Mouse (Mus musculus): ENCODE measurements around the gene Slc22a14. TPM values are rescaled to one million over a fixed set of nuclear protein-coding genes. Genes with fewer than 3 reads are reported as not detected.

Gene Slc22a14
- polyA plus RNA-seq, 1 experiment from 2014 or later: not detected

- Histone ChIP-seq H3K9ac (replicated peaks; ENCODE audit: low read depth) (peak overlapping the region; percentile 80), H3K4me2 (replicated peaks; ENCODE audit: low read depth, low read length) (peak overlapping the region; percentile 89), H3K4me1 (ENCODE audit: insufficient read depth, low read depth, low read length) (peaks cover 11% of the 10 kb centered on the region), H3K36me3 (ENCODE audit: insufficient read depth, low read length) (peaks cover 19% of the 10 kb centered on the region; the same call in 1 of the 2 replicates), H3K27ac (ENCODE audit: low read length) (peak overlapping the region; percentile 95), H3K27me3 (replicated peaks; ENCODE audit: insufficient read depth, low read length) (no peaks in the 10 kb centered on the region), H3K9me3 (ENCODE audit: low read length) (no peaks in the 10 kb centered on the region), H3K4me3 (ENCODE audit: low read depth, low read length) (peak overlapping the region; percentile 70)
- ATAC-seq: no peak
- DNase-seq (ENCODE audit: low spot score): no peak
- 0 out of 2 replicates have a peak, but pooled peaks have one; percentile 16 for TF ChIP-seq EP300 (IDR thresholded peaks at IDR 0.05)
- TF ChIP-seq CTCF (IDR thresholded peaks at IDR 0.05): no peak
- WGBS: 4% methylated on average over 8 of the region's 8 CpGs
Observed at GRCm38 (mm10) chr9:119340212-119340580, 25.2 kb downstream of the Slc22a14 start.

- no peaks in the 10 kb centered on the region for H3K9me3 ChIP-seq (ENCODE audit: low read length)
- no peak for TF ChIP-seq EP300 (IDR thresholded peaks at IDR 0.05)
- peak; percentile 56 for TF ChIP-seq CTCF (IDR thresholded peaks at IDR 0.05)
- peaks cover 16% of the 10 kb centered on the region; the same call in 1 of the 2 replicates for H3K36me3 ChIP-seq (ENCODE audit: insufficient read depth, low read length)
- WGBS: 2% methylated on average over 43 of the region's 43 CpGs
- H3K4me1 ChIP-seq (ENCODE audit: insufficient read depth, low read depth, low read length): peaks cover 11% of the 10 kb centered on the region
- H3K27ac ChIP-seq (ENCODE audit: low read length): peak within 1 kb of the TSS; percentile 95
- peak within 1 kb of the TSS; percentile 70 for H3K4me3 ChIP-seq (ENCODE audit: low read depth, low read length)
- H3K4me2 ChIP-seq (replicated peaks; ENCODE audit: low read depth, low read length): peak within 1 kb of the TSS; percentile 89
- ATAC-seq (peak; percentile 18), DNase-seq (ENCODE audit: low spot score) (peak; percentile 96)
- H3K9ac ChIP-seq (replicated peaks; ENCODE audit: low read depth): peak within 1 kb of the TSS; percentile 80
- no peaks in the 10 kb centered on the region for H3K27me3 ChIP-seq (replicated peaks; ENCODE audit: insufficient read depth, low read length)
Observed at GRCm38 (mm10) chr9:119339558-119340211, 25.7 kb downstream of the Slc22a14 start, which contains the start of gene Acaa1a. Acaa1a (plus strand) TSS chr9:119339676.

GRCm38 (mm10) chr9:119339106-119339505 lies 26.2 kb downstream of the Slc22a14 start:
- DNase-seq (ENCODE audit: low spot score) (peak; percentile 18), ATAC-seq (no peak)
- peaks cover 11% of the 10 kb centered on the region for H3K4me1 ChIP-seq (ENCODE audit: insufficient read depth, low read depth, low read length)
- peak overlapping the region; percentile 80; the same call in 1 of the 2 replicates for H3K9ac ChIP-seq (replicated peaks; ENCODE audit: low read depth)
- WGBS: 42% methylated on average over 7 of the region's 7 CpGs
- H3K36me3 ChIP-seq (ENCODE audit: insufficient read depth, low read length): peaks cover 16% of the 10 kb centered on the region; the same call in 1 of the 2 replicates
- no peak for TF ChIP-seq CTCF (IDR thresholded peaks at IDR 0.05)
- TF ChIP-seq EP300 (IDR thresholded peaks at IDR 0.05): no peak
- peak overlapping the region; percentile 70 for H3K4me3 ChIP-seq (ENCODE audit: low read depth, low read length)
- H3K27ac ChIP-seq (ENCODE audit: low read length): peak overlapping the region; percentile 95
- no peaks in the 10 kb centered on the region for H3K9me3 ChIP-seq (ENCODE audit: low read length)
- peak overlapping the region; percentile 89 for H3K4me2 ChIP-seq (replicated peaks; ENCODE audit: low read depth, low read length)
- no peaks in the 10 kb centered on the region for H3K27me3 ChIP-seq (replicated peaks; ENCODE audit: insufficient read depth, low read length)

- no peak overlapping the region for H3K4me2 ChIP-seq (replicated peaks; ENCODE audit: low read depth, low read length)
- 87% methylated on average over 3 of the region's 3 CpGs for WGBS
- no peak for TF ChIP-seq EP300 (IDR thresholded peaks at IDR 0.05)
- no peak for TF ChIP-seq CTCF (IDR thresholded peaks at IDR 0.05)
- H3K9me3 ChIP-seq (ENCODE audit: low read length): no peaks in the 10 kb centered on the region
- H3K4me3 ChIP-seq (ENCODE audit: low read depth, low read length): no peak overlapping the region
- H3K36me3 ChIP-seq (ENCODE audit: insufficient read depth, low read length): peaks cover 9% of the 10 kb centered on the region; the same call in 1 of the 2 replicates
- H3K9ac ChIP-seq (replicated peaks; ENCODE audit: low read depth): no peak overlapping the region
- peaks cover 11% of the 10 kb centered on the region for H3K4me1 ChIP-seq (ENCODE audit: insufficient read depth, low read depth, low read length)
- H3K27ac ChIP-seq (ENCODE audit: low read length): no peak overlapping the region
- DNase-seq (ENCODE audit: low spot score) (no peak), ATAC-seq (no peak)
- no peaks in the 10 kb centered on the region for H3K27me3 ChIP-seq (replicated peaks; ENCODE audit: insufficient read depth, low read length)
Observed at GRCm38 (mm10) chr9:119338350-119338749, 27.0 kb downstream of the Slc22a14 start.

- 92% methylated on average over 14 of the region's 14 CpGs for WGBS
- ATAC-seq (no peak), DNase-seq (ENCODE audit: low spot score) (no peak)
- H3K36me3 ChIP-seq (ENCODE audit: insufficient read depth, low read length): 0 out of 2 replicates have a peak, but pooled peaks cover 7% of the 10 kb centered on the region
- H3K27ac ChIP-seq (ENCODE audit: low read length): no peak overlapping the region
- no peak overlapping the region for H3K4me2 ChIP-seq (replicated peaks; ENCODE audit: low read depth, low read length)
- no peak overlapping the region for H3K4me3 ChIP-seq (ENCODE audit: low read depth, low read length)
- H3K9ac ChIP-seq (replicated peaks; ENCODE audit: low read depth): no peak overlapping the region
- H3K27me3 ChIP-seq (replicated peaks; ENCODE audit: insufficient read depth, low read length): no peaks in the 10 kb centered on the region
- peaks cover 11% of the 10 kb centered on the region for H3K4me1 ChIP-seq (ENCODE audit: insufficient read depth, low read depth, low read length)
- TF ChIP-seq CTCF (IDR thresholded peaks at IDR 0.05): no peak
- no peak for TF ChIP-seq EP300 (IDR thresholded peaks at IDR 0.05)
- no peaks in the 10 kb centered on the region for H3K9me3 ChIP-seq (ENCODE audit: low read length)
Observed at GRCm38 (mm10) chr9:119337842-119338241, 27.5 kb downstream of the Slc22a14 start.

GRCm38 (mm10) chr9:119335571-119335970 lies 29.8 kb downstream of the Slc22a14 start:
- H3K9me3 ChIP-seq (ENCODE audit: low read length): no peaks in the 10 kb centered on the region
- TF ChIP-seq EP300 (IDR thresholded peaks at IDR 0.05) (no peak), CTCF (IDR thresholded peaks at IDR 0.05) (no peak)
- no peak overlapping the region for H3K4me3 ChIP-seq (ENCODE audit: low read depth, low read length)
- H3K4me2 ChIP-seq (replicated peaks; ENCODE audit: low read depth, low read length): no peak overlapping the region
- WGBS: 82% methylated on average over 4 of the region's 4 CpGs
- no peak for DNase-seq (ENCODE audit: low spot score)
- H3K36me3 ChIP-seq (ENCODE audit: insufficient read depth, low read length): 0 out of 2 replicates have a peak, but pooled peaks cover 7% of the 10 kb centered on the region
- peaks cover 7% of the 10 kb centered on the region for H3K4me1 ChIP-seq (ENCODE audit: insufficient read depth, low read depth, low read length)
- no peaks in the 10 kb centered on the region for H3K27me3 ChIP-seq (replicated peaks; ENCODE audit: insufficient read depth, low read length)
- no peak overlapping the region for H3K9ac ChIP-seq (replicated peaks; ENCODE audit: low read depth)
- no peak for ATAC-seq
- H3K27ac ChIP-seq (ENCODE audit: low read length): no peak overlapping the region
